Mouse (Mus musculus): ENCODE measurements around the gene Pes1. TPM values are rescaled to one million over a fixed set of nuclear protein-coding genes. Genes with fewer than 3 reads are reported as not detected.
"Not testable (repeated sequence)": the region's sequence is repeated elsewhere in the genome, so short reads cannot be mapped to it uniquely, and the experiment has no call there.

The Pes1 gene
- total RNA-seq, 4 experiments from 2014 or later = 25.1 to 30.5 (median 27.3) TPM

DNA sequence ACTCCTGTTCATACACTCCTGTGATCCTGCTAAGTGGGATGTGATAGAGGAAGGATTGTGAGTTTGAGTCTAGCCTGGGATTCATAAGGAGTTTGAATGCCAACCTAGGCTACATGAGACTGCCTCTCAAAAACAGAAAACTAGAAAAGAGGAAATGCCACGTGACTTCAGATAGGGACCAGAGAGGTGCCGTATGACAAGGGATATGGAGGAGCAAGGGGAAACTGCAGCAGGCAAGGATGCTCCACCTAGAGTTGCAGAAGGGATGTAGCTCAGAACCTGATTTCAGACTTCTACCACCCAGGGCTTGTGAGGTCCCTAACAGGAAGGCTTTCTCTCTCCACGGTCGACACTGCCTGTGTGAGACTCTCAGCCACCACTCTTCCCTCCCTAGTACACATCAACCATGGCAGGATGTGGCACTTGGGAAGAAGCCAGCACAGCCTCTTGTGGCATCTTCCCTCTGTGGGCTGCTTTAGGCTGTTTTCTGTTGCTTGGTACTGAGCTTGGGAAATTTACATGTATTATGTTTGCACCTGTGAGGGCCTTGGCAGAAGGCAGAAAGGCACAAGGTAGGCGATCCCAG, 41.5 kb downstream of the Pes1 start:
- no peak for DNase-seq (ENCODE audit: low spot score)

DNA sequence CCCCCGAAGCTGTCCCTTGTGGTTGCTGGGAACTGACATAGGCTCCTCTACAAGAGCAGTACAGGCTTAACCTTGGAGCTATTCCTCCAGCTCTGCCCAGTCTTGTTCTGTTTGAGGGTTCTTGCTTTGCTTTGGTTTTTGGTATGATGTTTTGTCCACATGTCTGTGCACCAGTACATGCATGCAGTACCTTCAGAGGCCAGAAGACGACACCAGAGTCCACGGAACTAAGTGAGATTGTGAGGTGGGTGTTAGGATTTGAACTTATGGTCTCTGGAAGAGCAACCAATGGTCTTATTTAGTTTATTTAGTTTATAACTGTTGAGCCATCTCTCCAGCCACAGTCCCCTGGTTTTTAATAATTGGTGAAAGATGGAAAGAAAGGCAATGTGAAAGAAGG, 42.7 kb downstream of the Pes1 start:
- DNase-seq (ENCODE audit: low spot score) = no peak

DNA sequence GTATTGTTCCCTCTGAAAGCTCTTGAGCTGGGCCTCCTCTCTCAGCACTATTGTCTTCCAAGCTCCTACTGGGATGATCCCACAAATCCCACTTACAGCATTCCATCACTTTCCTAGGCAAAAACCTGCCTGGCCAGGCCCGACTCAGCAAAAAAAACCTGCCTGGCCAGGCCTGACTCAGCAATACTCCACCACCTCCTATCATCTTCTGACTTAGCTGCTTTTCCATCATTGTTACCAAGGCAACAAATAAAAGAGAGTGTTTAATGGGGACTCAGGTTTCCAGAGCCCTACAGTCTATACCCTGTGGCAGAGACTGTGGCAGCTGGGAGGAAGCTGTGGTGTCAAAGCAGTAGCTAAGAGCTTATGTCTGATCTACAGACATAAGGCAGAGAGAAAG, 48.8 kb downstream of the Pes1 start:
- DNase-seq (ENCODE audit: low spot score) = no peak

DNA sequence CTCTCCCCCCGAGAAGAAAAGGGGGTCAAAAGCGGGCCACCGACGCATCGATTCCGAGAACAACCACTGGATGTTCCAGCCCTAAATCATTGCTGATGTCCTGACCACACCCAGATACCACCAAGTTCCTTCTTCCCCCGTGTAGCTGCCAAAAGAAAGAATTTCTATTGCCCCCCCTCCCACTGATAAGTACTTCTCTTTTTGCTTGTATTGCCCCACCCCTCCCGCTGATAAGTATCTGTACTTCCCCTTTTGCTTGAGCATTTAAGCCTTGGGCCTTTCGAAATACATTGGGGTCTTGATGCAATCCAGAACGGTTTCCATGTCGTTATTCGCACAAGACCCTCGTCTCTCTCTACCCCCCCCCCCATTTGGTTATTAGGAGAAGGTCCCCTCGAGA, 52.0 kb downstream of the Pes1 start:
- not testable (repeated sequence) for DNase-seq (ENCODE audit: low spot score)

DNA sequence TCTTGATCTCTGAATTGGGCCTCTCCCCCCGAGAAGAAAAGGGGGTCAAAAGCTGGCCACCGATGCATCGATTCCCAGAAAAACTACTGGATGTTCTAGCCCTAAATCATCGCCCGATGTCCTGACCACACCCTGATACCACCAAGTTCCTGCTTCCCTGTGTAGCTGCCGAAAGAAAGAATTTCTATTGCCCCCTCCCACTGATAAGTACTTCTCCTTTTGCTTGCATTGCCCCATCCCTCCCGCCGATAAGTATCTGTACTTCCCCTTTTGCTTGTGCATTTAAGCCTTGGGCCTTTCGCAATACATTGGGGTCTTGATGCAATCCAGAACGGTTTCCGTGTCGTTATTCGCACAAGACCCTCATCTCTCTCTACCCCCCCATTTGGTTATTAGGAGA, 58.3 kb downstream of the Pes1 start:
- DNase-seq (ENCODE audit: low spot score) = not testable (repeated sequence)

DNA sequence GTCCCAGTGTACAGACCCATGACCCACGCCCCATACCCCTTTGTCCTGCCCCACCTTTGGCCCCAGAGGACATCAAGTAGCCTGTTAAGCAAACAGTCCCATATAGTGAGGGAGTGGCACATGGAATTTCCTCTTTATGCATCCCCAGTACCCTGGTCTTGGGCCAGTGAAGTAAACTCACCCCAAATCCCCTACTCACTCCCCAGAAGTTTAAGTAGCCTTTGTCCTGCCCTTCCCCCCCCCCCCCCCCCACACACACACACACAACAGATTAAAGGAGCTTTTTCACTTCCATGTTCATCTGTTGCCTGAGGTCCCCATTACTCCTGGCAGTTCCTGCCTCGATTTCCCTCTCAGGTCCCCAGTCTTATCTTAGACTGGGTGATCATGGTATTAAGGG, 59.5 kb downstream of the Pes1 start:
- DNase-seq (ENCODE audit: low spot score) = no peak

DNA sequence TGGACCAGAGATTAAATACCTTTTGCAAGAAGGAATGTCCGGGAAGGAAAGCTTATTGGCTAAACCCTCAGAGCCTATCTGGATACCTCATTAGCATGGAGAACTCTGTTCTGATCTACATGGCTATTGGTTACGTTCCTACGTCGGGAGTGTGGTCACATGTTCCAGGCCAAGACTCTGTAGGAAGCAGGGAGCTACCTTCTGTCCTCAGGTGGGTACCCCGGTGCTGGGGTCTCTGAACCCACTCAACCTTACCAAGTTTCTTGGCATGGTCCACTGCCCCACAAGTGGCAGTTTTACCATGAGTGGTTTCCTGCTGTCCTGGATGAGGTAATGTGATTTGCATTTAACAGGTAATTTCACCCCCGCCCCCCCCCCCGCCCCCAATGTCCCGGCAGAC, 63.3 kb downstream of the Pes1 start:
- no peak for DNase-seq (ENCODE audit: low spot score)

DNA sequence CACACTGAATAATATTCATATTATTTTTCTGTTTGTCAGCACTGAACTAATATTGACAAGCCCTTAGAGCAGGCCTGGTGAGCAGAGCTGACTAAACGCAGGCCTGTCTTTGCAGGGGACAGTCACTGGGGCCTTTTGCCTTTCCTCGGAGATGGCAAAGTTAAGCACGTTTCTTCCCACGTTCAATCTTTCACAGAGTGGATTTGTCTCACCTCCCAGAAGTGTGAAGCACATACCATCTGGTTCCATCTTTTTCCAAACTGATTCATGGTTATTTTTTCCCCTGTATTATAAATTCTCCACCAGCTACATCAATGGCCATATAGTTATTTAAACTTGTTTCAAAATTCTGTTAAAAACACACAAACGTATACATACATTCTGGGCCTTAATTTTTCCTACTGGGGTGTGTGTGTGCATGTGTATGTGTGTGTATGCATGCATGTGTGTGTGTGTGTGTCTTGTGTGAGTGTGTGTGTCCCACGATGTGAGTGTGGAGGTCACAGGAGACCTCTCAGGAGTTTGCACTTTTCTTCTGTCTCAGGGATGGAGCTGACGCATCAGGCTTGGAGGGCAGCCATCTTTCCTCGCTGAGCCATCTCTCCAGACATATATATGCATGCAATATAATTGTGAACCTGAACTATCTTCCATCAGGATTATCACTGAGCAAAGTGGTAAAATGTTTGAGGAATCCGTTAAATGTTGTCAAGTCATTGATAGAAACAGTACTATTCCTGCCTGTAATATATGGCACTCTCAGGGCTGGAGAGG, 64.0 kb downstream of the Pes1 start:
- no peak for DNase-seq (ENCODE audit: low spot score)

DNA sequence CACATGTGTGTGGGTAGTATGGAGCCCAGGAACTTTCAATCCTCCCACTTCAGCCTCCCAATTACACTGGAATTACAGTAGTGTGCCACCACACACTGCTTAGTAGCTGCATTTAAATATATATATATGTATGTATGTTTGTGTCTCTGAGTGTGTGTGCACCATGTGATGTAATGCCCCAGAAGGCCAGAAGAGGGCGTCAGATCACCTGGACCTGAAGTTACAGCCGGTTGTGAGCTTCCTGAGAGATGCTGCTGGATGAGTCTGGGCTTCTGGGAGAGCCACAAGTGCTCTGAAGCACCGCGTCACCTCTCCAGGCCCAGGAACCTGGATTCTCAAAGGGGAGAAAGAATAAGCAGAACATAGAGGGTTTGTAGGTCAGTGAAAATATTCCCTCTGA, 65.6 kb downstream of the Pes1 start:
- no peak for DNase-seq (ENCODE audit: low spot score)

Other genes starting within 250 kb of the Pes1 start
- 10 to 100 TPM; 17.0 to 22.2 (median 20.1) TPM for gene Osbp2, start 100.1 kb upstream of the Pes1 start, total RNA-seq (2022)
- gene 4921536K21Rik, start 68.9 kb upstream of the Pes1 start, total RNA-seq (2022) = under 1 TPM; 0.57 to 0.91 (median 0.60) TPM
- 10 to 100 TPM; 31.5 to 52.7 (median 36.9) TPM for gene Dusp18, start 68.7 kb upstream of the Pes1 start, total RNA-seq (2022)
- 1 to 10 TPM; 3.1 to 5.5 (median 4.3) TPM for gene Slc35e4, start 49.3 kb upstream of the Pes1 start, total RNA-seq (2022)
- 10 to 100 TPM; 43.0 to 46.5 (median 44.3) TPM for gene Tcn2, start 31.8 kb upstream of the Pes1 start, total RNA-seq (2022)
- not detected for gene 4930556J24Rik, start 12.8 kb downstream of the Pes1 start, total RNA-seq (2022)
- gene Gal3st1, start 19.7 kb downstream of the Pes1 start, total RNA-seq (2022) = under 1 TPM in 1 of 4 experiments, not detected in 3; 0.27 TPM
- under 1 TPM in 3 of 4 experiments, not detected in 1; 0.16 to 0.65 (median 0.20) TPM for gene Sec14l4, start 67.5 kb downstream of the Pes1 start, total RNA-seq (2022)
- 1 to 10 TPM in 1 of 4 experiments, not detected in 3; 1.6 TPM for gene Sec14l3, start 100.9 kb downstream of the Pes1 start, total RNA-seq (2022)
- 100 to 1,000 TPM; 128 to 167 (median 148) TPM for gene Mtfp1, start 131.5 kb downstream of the Pes1 start, total RNA-seq (2022)
- gene Sec14l2, start 159.4 kb downstream of the Pes1 start, total RNA-seq (2022) = under 1 TPM; 0.41 to 0.82 (median 0.60) TPM
- 10 to 100 TPM in 3 of 4 experiments, 1 to 10 TPM in 1; 10.0 to 14.2 (median 11.2) TPM for gene Rnf215, start 171.2 kb downstream of the Pes1 start, total RNA-seq (2022)
- 1 to 10 TPM; 3.0 to 4.2 (median 3.6) TPM for gene Ccdc157, start 196.3 kb downstream of the Pes1 start, total RNA-seq (2022)
- gene Sf3a1, start 196.4 kb downstream of the Pes1 start, total RNA-seq (2022) = 10 to 100 TPM; 25.8 to 34.5 (median 30.4) TPM
- gene Tbc1d10a, start 222.8 kb downstream of the Pes1 start, total RNA-seq (2022) = 1 to 10 TPM; 7.6 to 9.2 (median 8.2) TPM